Mouse (Mus musculus): ENCODE measurements at regions not wholly inside any gene's neighbourhood (a gene's known extent, or its start where the extent isn't known, plus 50 kb on each side); places are given as distances from the start of the nearest gene placed in this dataset.

GRCm38 (mm10) chr10:126176759-126177473 is 210.9 kb downstream of the Lrig3 start:
- ATAC-seq (ENCODE audit: low TSS enrichment), result no peak

- ATAC-seq (ENCODE audit: low TSS enrichment), result no peak
These were observed 216.4 kb downstream of the Lrig3 start for GRCm38 (mm10) chr10:126182386-126182785.

DNA sequence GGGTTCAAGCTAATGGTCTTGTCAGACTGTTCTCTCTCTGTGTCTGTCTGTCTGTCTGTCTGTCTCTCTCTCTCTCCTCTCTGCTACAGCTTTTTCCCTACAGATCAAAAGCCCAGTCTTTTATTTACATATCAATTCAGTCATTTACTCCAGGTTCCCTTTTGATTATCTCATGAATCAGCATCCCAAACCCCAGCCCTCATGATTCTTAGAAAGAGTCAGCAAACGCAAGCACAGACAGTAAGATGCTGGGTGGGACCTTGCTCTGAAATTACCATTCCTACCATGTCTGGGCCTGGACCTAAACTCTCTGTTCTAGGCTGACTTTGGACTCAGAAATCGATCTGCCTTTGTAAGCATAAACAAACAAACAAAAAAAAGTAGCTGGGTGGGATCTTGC is 218.0 kb downstream of the Lrig3 start:
- no peak for ATAC-seq (ENCODE audit: low TSS enrichment)

DNA sequence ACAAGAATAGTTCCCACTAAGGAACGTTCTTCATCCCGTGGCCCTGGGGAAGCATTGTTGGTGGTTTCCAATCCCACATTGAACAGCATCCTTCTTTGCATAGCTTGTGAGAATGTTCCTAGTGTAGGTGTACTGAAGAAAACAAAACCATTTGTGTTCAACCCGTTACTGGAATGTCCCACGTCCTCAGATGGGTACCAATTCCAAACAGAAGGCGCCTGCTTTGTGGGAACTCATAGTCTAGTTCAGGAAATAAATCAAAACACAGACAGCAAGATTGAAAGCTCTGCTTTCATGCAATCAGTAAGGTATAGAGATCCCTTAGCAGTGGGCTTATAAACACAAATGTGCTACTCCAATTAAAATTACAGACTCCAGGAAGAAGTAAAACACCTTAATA is 219.4 kb downstream of the Lrig3 start:
- ATAC-seq (ENCODE audit: low TSS enrichment), result no peak

DNA sequence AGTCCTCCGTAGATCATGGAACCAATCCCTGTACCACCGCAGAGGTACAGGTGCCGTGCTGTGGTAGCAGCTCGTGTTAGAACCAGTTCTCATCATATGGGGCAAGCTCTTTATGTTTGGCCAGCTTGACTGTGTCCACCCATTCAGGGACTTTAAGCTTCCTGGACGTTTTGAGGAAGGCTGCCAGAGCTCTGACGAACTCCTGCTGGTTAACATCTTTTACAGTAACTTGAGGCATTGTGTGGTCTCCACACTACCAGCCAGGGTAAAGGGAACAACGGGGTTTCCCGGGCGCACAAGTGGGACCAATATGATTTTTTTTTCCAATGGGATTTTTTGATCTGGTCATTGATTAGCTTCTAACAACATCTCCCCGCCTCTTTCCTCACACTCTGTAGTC is 220.1 kb downstream of the Lrig3 start:
- no peak for ATAC-seq (ENCODE audit: low TSS enrichment)

- no peak for ATAC-seq (ENCODE audit: low TSS enrichment)
These were observed 223.0 kb downstream of the Lrig3 start for GRCm38 (mm10) chr10:126189001-126189400.

All from frontal cortex, adult (tissue).